In genomic region chr11:96576491-96577427, GRCm38 (mm10) we compare ENCODE assay signal across 21 mouse cellular contexts.
DNase-seq lines count a peak whose midpoint lies in the region; ATAC-seq and TF ChIP-seq lines count a peak whose summit lies in the region.
"Had no signal": no experiment of that assay in that cellular context is flagged by ENCODE, and none has a peak within 500 bp of the region (broad histone marks: within the 10 kb centered on the region; RNA-seq: fewer than 3 reads in every experiment).

No protein-coding gene starts in this region.

- 37% methylated on average over 14 of the region's 14 CpGs for WGBS in kidney, postnatal 0 days
- 33% methylated on average over 14 of the region's 14 CpGs for WGBS in kidney, embryonic 16.5 days
- WGBS in midbrain, embryonic 14.5 days = 34% methylated on average over 14 of the region's 14 CpGs
- 30% methylated on average over 14 of the region's 14 CpGs for WGBS in midbrain, embryonic 16.5 days
- WGBS in neural tube, embryonic 11.5 days = 22% methylated on average over 14 of the region's 14 CpGs
- WGBS in forebrain, embryonic 14.5 days = 34% methylated on average over 14 of the region's 14 CpGs
- WGBS in heart, embryonic 11.5 days (ENCODE audit: insufficient replicate concordance) = 49% methylated on average over 14 of the region's 14 CpGs

- no peaks in the 10 kb centered on the region for H3K36me3 ChIP-seq in kidney, postnatal 0 days (ENCODE audit: insufficient read depth, low read length)
- no peaks in the 10 kb centered on the region for H3K36me3 ChIP-seq in kidney, embryonic 16.5 days (ENCODE audit: insufficient read depth, low read length)
- H3K36me3 ChIP-seq in midbrain, embryonic 14.5 days (ENCODE audit: control insufficient read depth, insufficient read depth, low read length) = no peaks in the 10 kb centered on the region
- H3K36me3 ChIP-seq in midbrain, embryonic 16.5 days (ENCODE audit: control insufficient read depth, insufficient read depth, low read length) = no peaks in the 10 kb centered on the region
- no peaks in the 10 kb centered on the region for H3K36me3 ChIP-seq in neural tube, embryonic 11.5 days (ENCODE audit: control insufficient read depth, insufficient read depth, low read length)
- no peaks in the 10 kb centered on the region for H3K36me3 ChIP-seq in forebrain, embryonic 14.5 days (ENCODE audit: control insufficient read depth, insufficient read depth, low read length)
- no peaks in the 10 kb centered on the region for H3K36me3 ChIP-seq in heart, embryonic 11.5 days (ENCODE audit: control insufficient read depth, insufficient read depth, low read length)
- H3K36me3 ChIP-seq: heart, embryonic 13.5 days; liver, embryonic 13.5 days; lung, embryonic 15.5 days had no signal

- H3K9ac ChIP-seq in kidney, postnatal 0 days (ENCODE audit: low read depth, low read length) = no peak overlapping the region
- no peak overlapping the region for H3K9ac ChIP-seq in kidney, embryonic 16.5 days (replicated peaks; ENCODE audit: low read length)
- H3K9ac ChIP-seq in midbrain, embryonic 14.5 days (replicated peaks; ENCODE audit: low read length) = no peak overlapping the region
- H3K9ac ChIP-seq in midbrain, embryonic 16.5 days (ENCODE audit: low read depth, low read length) = no peak overlapping the region
- peak overlapping the region; percentile 18; the same call in 1 of the 2 replicates for H3K9ac ChIP-seq in neural tube, embryonic 11.5 days (ENCODE audit: low read length)
- H3K9ac ChIP-seq in forebrain, embryonic 14.5 days (ENCODE audit: low read length) = no peak overlapping the region
- H3K9ac ChIP-seq in heart, embryonic 11.5 days (ENCODE audit: low read depth, low read length) = no peak overlapping the region
- H3K9ac ChIP-seq: forebrain, postnatal 0 days; heart, embryonic 13.5 days; liver, embryonic 13.5 days; lung, embryonic 15.5 days had no signal

- no peak overlapping the region for H3K4me3 ChIP-seq in kidney, postnatal 0 days (replicated peaks; ENCODE audit: low read depth, low read length)
- H3K4me3 ChIP-seq in kidney, embryonic 16.5 days (ENCODE audit: low read length) = no peak overlapping the region
- no peak overlapping the region for H3K4me3 ChIP-seq in midbrain, embryonic 14.5 days (replicated peaks; ENCODE audit: low read depth, low read length)
- H3K4me3 ChIP-seq in midbrain, embryonic 16.5 days (ENCODE audit: low read depth, low read length) = no peak overlapping the region
- no peak overlapping the region for H3K4me3 ChIP-seq in neural tube, embryonic 11.5 days (ENCODE audit: low read depth, low read length)
- no peak overlapping the region for H3K4me3 ChIP-seq in forebrain, embryonic 14.5 days (ENCODE audit: low read depth, low read length)
- no peak overlapping the region for H3K4me3 ChIP-seq in heart, embryonic 11.5 days (ENCODE audit: low read depth, low read length)
- H3K4me3 ChIP-seq: heart, embryonic 13.5 days; liver, embryonic 13.5 days; lung, embryonic 15.5 days; megakaryocyte, embryonic 14.5 days had no signal

- no peaks in the 10 kb centered on the region for H3K27me3 ChIP-seq in kidney, postnatal 0 days (ENCODE audit: insufficient read depth, low read length)
- no peaks in the 10 kb centered on the region for H3K27me3 ChIP-seq in kidney, embryonic 16.5 days (ENCODE audit: insufficient read depth, low read length)
- H3K27me3 ChIP-seq in midbrain, embryonic 14.5 days (ENCODE audit: control insufficient read depth, insufficient read depth, low read length) = no peaks in the 10 kb centered on the region
- no peaks in the 10 kb centered on the region for H3K27me3 ChIP-seq in midbrain, embryonic 16.5 days (ENCODE audit: control insufficient read depth, insufficient read depth, low read depth, low read length)
- H3K27me3 ChIP-seq in neural tube, embryonic 11.5 days (ENCODE audit: control insufficient read depth, insufficient read depth, low read length) = no peaks in the 10 kb centered on the region
- H3K27me3 ChIP-seq in forebrain, embryonic 14.5 days (replicated peaks; ENCODE audit: control insufficient read depth, insufficient read depth, low read length) = no peaks in the 10 kb centered on the region
- peaks cover 21% of the 10 kb centered on the region for H3K27me3 ChIP-seq in heart, embryonic 11.5 days (ENCODE audit: control insufficient read depth, insufficient read depth, low read length)
- H3K27me3 ChIP-seq: lung, embryonic 15.5 days had no signal

- peaks cover 18% of the 10 kb centered on the region for H3K4me1 ChIP-seq in kidney, postnatal 0 days (replicated peaks; ENCODE audit: insufficient read depth, low read length)
- peaks cover 24% of the 10 kb centered on the region for H3K4me1 ChIP-seq in kidney, embryonic 16.5 days (ENCODE audit: insufficient read depth, low read length)
- H3K4me1 ChIP-seq in midbrain, embryonic 14.5 days (ENCODE audit: control insufficient read depth, insufficient read depth, low read length) = peaks cover 15% of the 10 kb centered on the region
- H3K4me1 ChIP-seq in midbrain, embryonic 16.5 days (ENCODE audit: control insufficient read depth, insufficient read depth, low read length) = peaks cover 15% of the 10 kb centered on the region
- peaks cover 48% of the 10 kb centered on the region for H3K4me1 ChIP-seq in neural tube, embryonic 11.5 days (ENCODE audit: control insufficient read depth, insufficient read depth, low read length)
- H3K4me1 ChIP-seq in forebrain, embryonic 14.5 days (ENCODE audit: control insufficient read depth, insufficient read depth, low read length) = peaks cover 21% of the 10 kb centered on the region
- H3K4me1 ChIP-seq in heart, embryonic 11.5 days (ENCODE audit: control insufficient read depth, insufficient read depth, low read length) = no peaks in the 10 kb centered on the region
- H3K4me1 ChIP-seq: liver, embryonic 13.5 days; megakaryocyte, embryonic 14.5 days had no signal

- H3K9me3 ChIP-seq in kidney, postnatal 0 days (replicated peaks; ENCODE audit: low read length) = no peaks in the 10 kb centered on the region
- no peaks in the 10 kb centered on the region for H3K9me3 ChIP-seq in kidney, embryonic 16.5 days (ENCODE audit: low read length)
- H3K9me3 ChIP-seq in midbrain, embryonic 14.5 days (ENCODE audit: control insufficient read depth, low read length) = no peaks in the 10 kb centered on the region
- no peaks in the 10 kb centered on the region for H3K9me3 ChIP-seq in midbrain, embryonic 16.5 days (replicated peaks; ENCODE audit: control insufficient read depth, low read length, poor library complexity, severe bottlenecking)
- H3K9me3 ChIP-seq in neural tube, embryonic 11.5 days (ENCODE audit: control insufficient read depth, low read length) = no peaks in the 10 kb centered on the region
- H3K9me3 ChIP-seq in forebrain, embryonic 14.5 days (replicated peaks; ENCODE audit: control insufficient read depth, low read length) = no peaks in the 10 kb centered on the region
- no peaks in the 10 kb centered on the region for H3K9me3 ChIP-seq in heart, embryonic 11.5 days (replicated peaks; ENCODE audit: control insufficient read depth, low read length)
- H3K9me3 ChIP-seq: heart, embryonic 13.5 days; liver, embryonic 13.5 days; lung, embryonic 15.5 days; megakaryocyte, embryonic 14.5 days had no signal

- TF ChIP-seq CTCF in kidney, postnatal 0 days (IDR thresholded peaks at IDR 0.05; ENCODE audit: low read depth) = no peak

- H3K4me2 ChIP-seq in kidney, postnatal 0 days (ENCODE audit: low read length) = no peak overlapping the region
- no peak overlapping the region for H3K4me2 ChIP-seq in kidney, embryonic 16.5 days (replicated peaks; ENCODE audit: low read depth, low read length)
- no peak overlapping the region for H3K4me2 ChIP-seq in midbrain, embryonic 14.5 days (ENCODE audit: low read length)
- no peak overlapping the region for H3K4me2 ChIP-seq in midbrain, embryonic 16.5 days (ENCODE audit: low read length)
- H3K4me2 ChIP-seq in neural tube, embryonic 11.5 days (ENCODE audit: low read depth) = peak overlapping the region; percentile 10; the same call in 1 of the 2 replicates
- no peak overlapping the region for H3K4me2 ChIP-seq in forebrain, embryonic 14.5 days (ENCODE audit: low read length)
- H3K4me2 ChIP-seq in heart, embryonic 11.5 days = no peak overlapping the region
- H3K4me2 ChIP-seq: heart, embryonic 13.5 days; liver, embryonic 13.5 days; lung, embryonic 15.5 days had no signal

- intact Hi-C loops in left cerebral cortex, postnatal 14 days (cut with DNase I) = no loop called here

- ATAC-seq in kidney, postnatal 0 days (replicated peaks; ENCODE audit: low FRiP score, low read depth) = no peak
- no peak for ATAC-seq in kidney, embryonic 16.5 days (ENCODE audit: low FRiP score, low TSS enrichment)
- ATAC-seq in midbrain, embryonic 14.5 days (ENCODE audit: low FRiP score, low TSS enrichment) = no peak
- no peak for ATAC-seq in midbrain, embryonic 16.5 days
- ATAC-seq in neural tube, embryonic 11.5 days (ENCODE audit: insufficient read depth, low FRiP score, low TSS enrichment) = peak; percentile 35; the same call in 1 of the 2 replicates
- ATAC-seq in forebrain, embryonic 14.5 days = no peak
- ATAC-seq in heart, embryonic 11.5 days (replicated peaks; ENCODE audit: insufficient number of reproducible peaks, low FRiP score, low TSS enrichment) = no peak
- ATAC-seq: forebrain, postnatal 0 days had no signal

- no peak overlapping the region for H3K27ac ChIP-seq in kidney, postnatal 0 days
- H3K27ac ChIP-seq in kidney, embryonic 16.5 days (ENCODE audit: low read length) = no peak overlapping the region
- no peak overlapping the region for H3K27ac ChIP-seq in midbrain, embryonic 14.5 days (replicated peaks; ENCODE audit: low read depth, low read length)
- no peak overlapping the region for H3K27ac ChIP-seq in midbrain, embryonic 16.5 days (ENCODE audit: low read length)
- peak overlapping the region; percentile 93 for H3K27ac ChIP-seq in neural tube, embryonic 11.5 days (ENCODE audit: low read depth, low read length)
- H3K27ac ChIP-seq in forebrain, embryonic 14.5 days (ENCODE audit: low read depth, low read length) = no peak overlapping the region
- no peak overlapping the region for H3K27ac ChIP-seq in heart, embryonic 11.5 days (ENCODE audit: low read depth, low read length)
- H3K27ac ChIP-seq: heart, embryonic 13.5 days; liver, embryonic 13.5 days; lung, embryonic 15.5 days had no signal

- DNase-seq in kidney, postnatal 0 days (ENCODE audit: low spot score) = peak; percentile 7
- DNase-seq in midbrain, embryonic 14.5 days = peak; percentile 40
- DNase-seq in neural tube, embryonic 11.5 days (ENCODE audit: low spot score) = peak; percentile 68
- no peak for DNase-seq in forebrain, embryonic 14.5 days (ENCODE audit: low spot score)
- no peak for DNase-seq in left cerebral cortex, postnatal 14 days (ENCODE audit: low spot score in 2 of 2)
- DNase-seq: adrenal gland, adult 2 months; B cell, adult 2 months; cerebellum, adult 9-10 months; forebrain, postnatal 0 days; heart, postnatal 36 days; kidney, adult 2 months; kidney, postnatal 36 days; layer of hippocampus, adult 9-11 months; liver, embryonic 13.5 days; thymus, postnatal 25 days had no signal

Comparison
In these comparisons a context has a peak if more than half of its experiments do, and no peak if none do; other contexts are left out.
1. DNase-seq: peak in kidney, postnatal 0 days (single experiment), midbrain, embryonic 14.5 days (single experiment) and neural tube, embryonic 11.5 days (single experiment); none in forebrain, embryonic 14.5 days (single experiment) and left cerebral cortex, postnatal 14 days (0 of 2).